Mouse (Mus musculus) cerebral cortex, adult 2 months (tissue): Measurements from ENCODE around the gene Hnrnpa0.

ENCODE experiments used
- WGBS: fragments of 180-500 bp; shearing (Covaris S2); methylation state at CpG from one replicate; pipeline ENCODE4 v1.1.7; 2018; 5-methylcytosine and 5-hydroxymethylcytosine counted together

Gene Hnrnpa0

GRCm38 (mm10) chr13:58126862-58127765, 1.2 kb downstream of the Hnrnpa0 start:
- 1% methylated on average over 91 of the region's 92 CpGs for WGBS

GRCm38 (mm10) chr13:58126126-58126525, 2.2 kb downstream of the Hnrnpa0 start:
- 20% methylated on average over 7 of the region's 7 CpGs for WGBS

- WGBS = 62% methylated on average over 2 of the region's 2 CpGs
These were observed 3.4 kb downstream of the Hnrnpa0 start for GRCm38 (mm10) chr13:58124989-58125388.

GRCm38 (mm10) chr13:58124278-58124677, 4.1 kb downstream of the Hnrnpa0 start:
- WGBS = 88% methylated on average over 3 of the region's 3 CpGs

GRCm38 (mm10) chr13:58123381-58123780, 5.0 kb downstream of the Hnrnpa0 start:
- WGBS = 77% methylated on average over 8 of the region's 8 CpGs

GRCm38 (mm10) chr13:58122786-58123297, 5.5 kb downstream of the Hnrnpa0 start:
- 67% methylated on average over 10 of the region's 10 CpGs for WGBS

- 71% methylated on average over 8 of the region's 8 CpGs for WGBS
These were observed 10.9 kb downstream of the Hnrnpa0 start for GRCm38 (mm10) chr13:58117318-58118017.

GRCm38 (mm10) chr13:58116801-58117200, 11.6 kb downstream of the Hnrnpa0 start:
- 87% methylated on average over 2 of the region's 2 CpGs for WGBS

- 46% methylated on average over 13 of the region's 13 CpGs for WGBS
These were observed 13.1 kb downstream of the Hnrnpa0 start for GRCm38 (mm10) chr13:58115227-58115626.

GRCm38 (mm10) chr13:58113061-58113900, 15.1 kb downstream of the Hnrnpa0 start, which contains the start of gene Klhl3:
Gene Klhl3, minus strand, starts transcription at chr13:58113592.
- under 1% methylated on average over 35 of the region's 35 CpGs for WGBS

- WGBS = 7% methylated on average over 11 of the region's 11 CpGs
These were observed 15.7 kb downstream of the Hnrnpa0 start for GRCm38 (mm10) chr13:58112601-58113041.

- whole genome bisulfite sequencing = 25% methylated on average over 10 of the region's 10 CpGs
These were observed 16.2 kb downstream of the Hnrnpa0 start for GRCm38 (mm10) chr13:58112191-58112590.

GRCm38 (mm10) chr13:58111306-58111705, 17.1 kb downstream of the Hnrnpa0 start:
- WGBS = 60% methylated on average over 6 of the region's 6 CpGs

- WGBS = 23% methylated on average over 8 of the region's 8 CpGs
These were observed 37.7 kb downstream of the Hnrnpa0 start for GRCm38 (mm10) chr13:58090643-58091042.

GRCm38 (mm10) chr13:58084396-58084795, 44.0 kb downstream of the Hnrnpa0 start:
- WGBS = 86% methylated on average over 5 of the region's 5 CpGs

- 89% methylated on average over 11 of the region's 11 CpGs for WGBS
These were observed 44.8 kb downstream of the Hnrnpa0 start for GRCm38 (mm10) chr13:58083521-58083920.

- 75% methylated on average over 5 of the region's 5 CpGs for WGBS
These were observed 45.3 kb downstream of the Hnrnpa0 start for GRCm38 (mm10) chr13:58083048-58083447.

GRCm38 (mm10) chr13:58078361-58078760, 50.0 kb downstream of the Hnrnpa0 start:
- 69% methylated on average over 5 of the region's 5 CpGs for WGBS
